8 mouse cellular contexts compared by ENCODE assay signal in genomic region chr13:58403243-58403642, GRCm38 (mm10). TPM values are rescaled to one million over a fixed set of nuclear protein-coding genes. Genes with fewer than 3 reads are reported as not detected.
A peak's percentile ranks its signal among the peaks of the same experiment; 100 is the strongest.
DNase-seq lines count a peak whose midpoint lies in the region; ATAC-seq and TF ChIP-seq lines count a peak whose summit lies in the region.
"Not testable (repeated sequence)": the region's sequence is repeated elsewhere in the genome, so short reads cannot be mapped to it uniquely, and the experiment has no call there.

Gene Hnrnpk (minus strand): TSS chr13:58403343.

- peak within 1 kb of the TSS; percentile 98 for H3K4me3 ChIP-seq in hindbrain, embryonic 13.5 days
- H3K4me3 ChIP-seq in liver, embryonic 12.5 days: peak within 1 kb of the TSS; percentile 98
- H3K4me3 ChIP-seq in midbrain, embryonic 14.5 days (replicated peaks; ENCODE audit: low read depth, low read length): peak within 1 kb of the TSS; percentile 100
- H3K4me3 ChIP-seq in stomach, postnatal 0 days (ENCODE audit: low read depth, low read length): peak within 1 kb of the TSS; percentile 100

- peak within 1 kb of the TSS; percentile 100 for H3K27ac ChIP-seq in hindbrain, embryonic 13.5 days
- peak within 1 kb of the TSS; percentile 97 for H3K27ac ChIP-seq in liver, embryonic 12.5 days
- H3K27ac ChIP-seq in midbrain, embryonic 14.5 days (replicated peaks; ENCODE audit: low read depth, low read length): peak within 1 kb of the TSS; percentile 100
- peak within 1 kb of the TSS; percentile 99 for H3K27ac ChIP-seq in stomach, postnatal 0 days (replicated peaks)

- H3K27me3 ChIP-seq in hindbrain, embryonic 13.5 days; liver, embryonic 12.5 days (replicated peaks); midbrain, embryonic 14.5 days (ENCODE audit: control insufficient read depth, insufficient read depth, low read length); stomach, postnatal 0 days (ENCODE audit: control insufficient read depth, insufficient read depth, low read length): not testable (repeated sequence)

- not testable (repeated sequence) for ATAC-seq in erythroid progenitor cell, adult 5-6 weeks (replicated peaks; ENCODE audit: low FRiP score, poor library complexity, severe bottlenecking); hindbrain, embryonic 13.5 days (ENCODE audit: low FRiP score); liver, embryonic 12.5 days; midbrain, embryonic 14.5 days (ENCODE audit: low FRiP score, low TSS enrichment); stomach, postnatal 0 days (ENCODE audit: low FRiP score, low TSS enrichment)

- H3K9me3 ChIP-seq in hindbrain, embryonic 13.5 days; liver, embryonic 12.5 days (replicated peaks); midbrain, embryonic 14.5 days (ENCODE audit: control insufficient read depth, low read length); stomach, postnatal 0 days (ENCODE audit: control insufficient read depth, low read length): not testable (repeated sequence)

- not testable (repeated sequence) for TF ChIP-seq CTCF in stomach, postnatal 0 days (IDR thresholded peaks at IDR 0.05; ENCODE audit: low read depth)

- DNase-seq in adrenal gland, postnatal 14 days; heart, adult 18-20 months; layer of hippocampus, postnatal 10 days (ENCODE audit: low spot score in 2 of 2); stomach, postnatal 0 days (ENCODE audit: low spot score): not testable (repeated sequence)
- DNase-seq in midbrain, embryonic 14.5 days: peak; percentile 34

- peak within 1 kb of the TSS; percentile 55 for H3K4me2 ChIP-seq in hindbrain, embryonic 13.5 days
- peak within 1 kb of the TSS; percentile 84 for H3K4me2 ChIP-seq in liver, embryonic 12.5 days
- peak within 1 kb of the TSS; percentile 51 for H3K4me2 ChIP-seq in midbrain, embryonic 14.5 days (ENCODE audit: low read length)
- peak within 1 kb of the TSS; percentile 60 for H3K4me2 ChIP-seq in stomach, postnatal 0 days (replicated peaks; ENCODE audit: low read depth)

- not testable (repeated sequence) for TF ChIP-seq EP300 in stomach, postnatal 0 days (optimal IDR thresholded peaks at IDR 0.05)

- H3K4me1 ChIP-seq in hindbrain, embryonic 13.5 days (replicated peaks); midbrain, embryonic 14.5 days (ENCODE audit: control insufficient read depth, insufficient read depth, low read length); stomach, postnatal 0 days (replicated peaks; ENCODE audit: control insufficient read depth, insufficient read depth): not testable (repeated sequence)
- H3K4me1 ChIP-seq in liver, embryonic 12.5 days: peaks cover 29% of the 10 kb centered on the region

- WGBS in hindbrain, embryonic 13.5 days: 7% methylated on average over 17 of the region's 17 CpGs
- 5% methylated on average over 17 of the region's 17 CpGs for WGBS in liver, embryonic 12.5 days (ENCODE audit: insufficient replicate concordance)
- 5% methylated on average over 17 of the region's 17 CpGs for WGBS in midbrain, embryonic 14.5 days
- 9% methylated on average over 16 of the region's 17 CpGs for WGBS in stomach, postnatal 0 days

- H3K36me3 ChIP-seq in hindbrain, embryonic 13.5 days; midbrain, embryonic 14.5 days (ENCODE audit: control insufficient read depth, insufficient read depth, low read length); stomach, postnatal 0 days (ENCODE audit: control insufficient read depth, insufficient read depth, low read length): not testable (repeated sequence)
- peaks cover 38% of the 10 kb centered on the region for H3K36me3 ChIP-seq in liver, embryonic 12.5 days

- H3K9ac ChIP-seq in hindbrain, embryonic 13.5 days: peak within 1 kb of the TSS; percentile 99
- H3K9ac ChIP-seq in liver, embryonic 12.5 days: peak within 1 kb of the TSS; percentile 100
- peak within 1 kb of the TSS; percentile 100 for H3K9ac ChIP-seq in midbrain, embryonic 14.5 days (replicated peaks; ENCODE audit: low read length)
- peak within 1 kb of the TSS; percentile 99 for H3K9ac ChIP-seq in stomach, postnatal 0 days (ENCODE audit: low read length)

RNA-seq across cellular contexts. Expression of gene Hnrnpk, which starts in this region (rescaled TPM):
- total RNA-seq in adrenal gland, postnatal 14 days (2021): 904 and 935 TPM in 2 replicates
- 489 and 576 TPM in 2 replicates for total RNA-seq in erythroid progenitor cell, adult 5-6 weeks (2015; ENCODE audit: low replicate concordance)
- 788 and 801 TPM in 2 replicates for total RNA-seq in erythroid progenitor cell, adult 5-6 weeks (2017; ENCODE audit: low replicate concordance)
- 100 to 1,000 TPM; 412 to 432 TPM for total RNA-seq in heart, adult 18-20 months (2021)
- polyA plus RNA-seq in hindbrain, embryonic 13.5 days (2015; fragmentation: Nextera tagmentation; extraction: Ambion mirVana): 1,649 and 1,694 TPM in 2 replicates
- total RNA-seq in layer of hippocampus, postnatal 10 days (2021): 100 to 1,000 TPM; 758 to 769 TPM
- polyA plus RNA-seq in liver, embryonic 12.5 days (2016; fragmentation: Nextera tagmentation; extraction: Ambion mirVana): 906 and 911 TPM in 2 replicates
- 1,214 and 1,754 TPM in 2 replicates for polyA plus RNA-seq in midbrain, embryonic 14.5 days (2014; fragmentation: Nextera tagmentation; extraction: Ambion mirVana)
- polyA plus RNA-seq in stomach, postnatal 0 days (2015; fragmentation: Nextera tagmentation; extraction: Ambion mirVana): 552 and 570 TPM in 2 replicates
